Mouse (Mus musculus) heart, postnatal 25 days (tissue): ENCODE measurements around the gene Add2. TPM values are rescaled to one million over a fixed set of nuclear protein-coding genes. Genes with fewer than 3 reads are reported as not detected.
"Not testable (repeated sequence)": the region's sequence is repeated elsewhere in the genome, so short reads cannot be mapped to it uniquely, and the experiment has no call there.

Source experiments
- DNase-seq: peaks from one replicate; pipeline ENCODE4 v3.0.0; 2022; ENCODE audit warnings: low spot score
- intact Hi-C: fragments of 180-260 bp; cut with DNase I; formaldehyde crosslinking; loops from one replicate; pipeline ENCODE4 v1.15.1; 2025
- total RNA-seq, 2 experiments: library from RNA; stranded (reverse); gene quantifications; 2 replicates each; pipeline ENCODE4 v1.2.3; 2021

Add2 gene
- under 1 TPM; 0.29 to 0.31 TPM for total RNA-seq

GRCm38 (mm10) chr6:86028601-86029322 lies at the start of gene Add2:
Gene Add2 (plus strand): TSS chr6:86028681.
- DNase-seq: no peak
- intact Hi-C loops: loop anchor here (10.0 kb wide), 1 partner anchor 336 kb away; the partner anchor contains the start of gene Fam136a

GRCm38 (mm10) chr6:85978736-85979135 lies 49.7 kb upstream of the Add2 start:
- not testable (repeated sequence) for DNase-seq

GRCm38 (mm10) chr6:85984351-85984750 lies 44.1 kb upstream of the Add2 start:
- no peak for DNase-seq
- intact Hi-C loops: no loop called here

More at GRCm38 (mm10) chr6:85978736-85979135, 49.7 kb upstream of the Add2 start:
- intact Hi-C loops: not testable (repeated sequence)

- DNase-seq, intact Hi-C loops: not testable (repeated sequence)
Observed at GRCm38 (mm10) chr6:85989570-85989969, 38.9 kb upstream of the Add2 start.

- intact Hi-C loops, DNase-seq: not testable (repeated sequence)
Observed at GRCm38 (mm10) chr6:85990774-85991173, 37.7 kb upstream of the Add2 start.

- intact Hi-C loops: loop anchor here (5.0 to 10.0 kb wide), 2 partner anchors 41 to 419 kb away; partner anchors contain the start of genes Alms1 and Dusp11
- DNase-seq: no peak
Observed at GRCm38 (mm10) chr6:86003405-86003925, 25.0 kb upstream of the Add2 start.

GRCm38 (mm10) chr6:86004271-86005148 lies 24.0 kb upstream of the Add2 start:
- intact Hi-C loops: loop anchor here (2.0 to 10.0 kb wide), 4 partner anchors 42 to 420 kb away; partner anchors contain the start of genes Alms1, Dusp11 and Nat8
- DNase-seq: peak; percentile 17

GRCm38 (mm10) chr6:86009980-86010379 lies 18.5 kb upstream of the Add2 start:
- intact Hi-C loops: loop anchor here (5.0 to 10.0 kb wide), 2 partner anchors 178 to 425 kb away; partner anchors contain the start of genes Alms1 and Nat8

GRCm38 (mm10) chr6:86014812-86015211 lies 13.7 kb upstream of the Add2 start:
- intact Hi-C loops: not testable (repeated sequence)

More at GRCm38 (mm10) chr6:86009980-86010379, 18.5 kb upstream of the Add2 start:
- no peak for DNase-seq

GRCm38 (mm10) chr6:86015871-86016270 lies 12.6 kb upstream of the Add2 start, which contains the start of gene Figla:
Gene Figla (plus strand): TSS chr6:86016171.
- intact Hi-C loops: no loop called here
- DNase-seq: no peak

More at GRCm38 (mm10) chr6:86014812-86015211, 13.7 kb upstream of the Add2 start:
- DNase-seq: not testable (repeated sequence)

GRCm38 (mm10) chr6:86016793-86017350 lies 11.6 kb upstream of the Add2 start:
- no peak for DNase-seq
- intact Hi-C loops: no loop called here

GRCm38 (mm10) chr6:86019415-86020237 lies 8.9 kb upstream of the Add2 start:
- intact Hi-C loops: loop anchor here (5.0 to 10.0 kb wide), 2 partner anchors 68 to 345 kb away; partner anchors contain the start of gene Fam136a
- no peak for DNase-seq

GRCm38 (mm10) chr6:86020948-86021347 lies 7.5 kb upstream of the Add2 start:
- intact Hi-C loops: loop anchor here (5.0 to 10.0 kb wide), 2 partner anchors 66 to 344 kb away; partner anchors contain the start of gene Fam136a

GRCm38 (mm10) chr6:86026632-86027292 lies 1.7 kb upstream of the Add2 start:
- intact Hi-C loops: loop anchor here (10.0 kb wide), 1 partner anchor 338 kb away; the partner anchor contains the start of gene Fam136a
- DNase-seq: no peak

More at GRCm38 (mm10) chr6:86020948-86021347, 7.5 kb upstream of the Add2 start:
- DNase-seq: no peak

- DNase-seq: no peak
- intact Hi-C loops: loop anchor here (10.0 kb wide), 1 partner anchor 337 kb away; the partner anchor contains the start of gene Fam136a
Observed at GRCm38 (mm10) chr6:86028150-86028549, 331 bp upstream of the Add2 start.

GRCm38 (mm10) chr6:86029323-86029713 lies 837 bp downstream of the Add2 start:
- DNase-seq: no peak
- intact Hi-C loops: loop anchor here (10.0 kb wide), 1 partner anchor 335 kb away; the partner anchor contains the start of gene Fam136a

GRCm38 (mm10) chr6:86031527-86031926 lies 3.0 kb downstream of the Add2 start:
- DNase-seq: no peak
- intact Hi-C loops: no loop called here

- no peak for DNase-seq
- intact Hi-C loops: no loop called here
Observed at GRCm38 (mm10) chr6:86033635-86034034, 5.2 kb downstream of the Add2 start.
